Mouse (Mus musculus) heart, adult 2 months (tissue): ENCODE data around the gene Nadsyn1. TPM values are rescaled to one million over a fixed set of nuclear protein-coding genes. Genes with fewer than 3 reads are reported as not detected.

Experiments used
- DNase-seq, 2 experiments: peaks; one replicate each; pipeline ENCODE4 v3.0.0; 2021
- H3K27ac ChIP-seq: fragments of 200-600 bp; 2 replicates; pipeline ENCODE4 v1.8.1; 2022
- H3K27me3 ChIP-seq: fragments of 200-500 bp; 2 replicates; pipeline ENCODE4 v1.6.1; 2012; ENCODE audit warnings: mild to moderate bottlenecking, low read length, inconsistent platforms, mixed read lengths; ENCODE audit not compliant: control insufficient read depth, insufficient read depth
- H3K36me3 ChIP-seq: fragments of 200-500 bp; 2 replicates; pipeline ENCODE4 v1.6.1; 2012; ENCODE audit warnings: low read length, inconsistent platforms; ENCODE audit not compliant: control insufficient read depth, insufficient read depth
- H3K4me1 ChIP-seq: fragments of 200-500 bp; 2 replicates; pipeline ENCODE4 v1.6.1; 2011; ENCODE audit warnings: low read length; ENCODE audit not compliant: control insufficient read depth, insufficient read depth
- H3K4me3 ChIP-seq: fragments of 200-600 bp; 2 replicates; pipeline ENCODE4 v1.8.1; 2022
- H3K79me2 ChIP-seq: fragments of 200-500 bp; replicated peaks from 2 replicates; pipeline ENCODE4 v1.6.1; 2012; ENCODE audit warnings: mild to moderate bottlenecking, inconsistent platforms, low read length, moderate library complexity, mixed read lengths; ENCODE audit not compliant: control insufficient read depth, insufficient read depth
- H3K9ac ChIP-seq: fragments of 200-500 bp; 2 replicates; pipeline ENCODE4 v1.6.1; 2012; ENCODE audit warnings: low read depth, mild to moderate bottlenecking, control low read depth, inconsistent platforms, low read length, mixed read lengths
- CTCF ChIP-seq: fragments of 200-600 bp; IDR thresholded peaks from 2 replicates; pipeline ENCODE4 v1.8.1; 2022; ENCODE audit warnings: antibody characterized with exemption, mild to moderate bottlenecking, moderate library complexity
- EP300 ChIP-seq: fragments of 200-500 bp; IDR thresholded peaks from 2 replicates; pipeline ENCODE4 v1.6.1; 2011; ENCODE audit warnings: low read depth, low read length, control low read depth; ENCODE audit not compliant: insufficient read depth
- POLR2A ChIP-seq: fragments of 200-500 bp; IDR thresholded peaks from 2 replicates; pipeline ENCODE4 v1.6.1; 2011; ENCODE audit warnings: mild to moderate bottlenecking, low read depth, low read length, control low read depth; ENCODE audit not compliant: insufficient read depth
- WGBS: fragments of 180-500 bp; shearing (Covaris S2); methylation state at CpG from one replicate; pipeline ENCODE4 v1.1.7; 2018; 5-methylcytosine and 5-hydroxymethylcytosine counted together
- intact Hi-C: fragments of 180-260 bp; cut with DNase I; formaldehyde crosslinking; loops from one replicate; pipeline ENCODE4 v1.15.1; 2025
- polyA plus RNA-seq: library from polyadenylated mRNA; depleted of rRNA; stranded (reverse); fragments of >200 nt; gene quantifications from 2 replicates; pipeline ENCODE4 v1.2.3, GENCODE M21; 2012
- total RNA-seq, 2 experiments: library from RNA; stranded (reverse); gene quantifications; 2 replicates each; pipeline ENCODE4 v1.2.3; 2021

Nadsyn1 gene
- total and polyA plus RNA-seq, 3 experiments, result 3.8 to 6.1 (median 4.3) TPM

- no peak for TF ChIP-seq EP300
- no peak for TF ChIP-seq POLR2A
- TF ChIP-seq CTCF, result no peak
- H3K36me3 ChIP-seq, result no peaks in the 10 kb centered on the region
- no peak for DNase-seq
Observed at GRCm38 (mm10) chr7:143798783-143799182, 23.9 kb downstream of the Nadsyn1 start.

GRCm38 (mm10) chr7:143793121-143793520 lies 29.5 kb downstream of the Nadsyn1 start:
- H3K79me2 ChIP-seq, result no peaks in the 10 kb centered on the region
- no peaks in the 10 kb centered on the region for H3K27me3 ChIP-seq
- no peaks in the 10 kb centered on the region for H3K4me1 ChIP-seq
- WGBS, result 53% methylated on average over 4 of the region's 4 CpGs
- H3K9ac ChIP-seq, result no peak overlapping the region
- no peak overlapping the region for H3K4me3 ChIP-seq
- DNase-seq, result peak in 1 of 2 experiments; percentile 45
- TF ChIP-seq EP300 (no peak), CTCF (peak; percentile 62), POLR2A (no peak)
- no peak overlapping the region for H3K27ac ChIP-seq
- H3K36me3 ChIP-seq, result no peaks in the 10 kb centered on the region
- intact Hi-C loops, result no loop called here

More at GRCm38 (mm10) chr7:143798783-143799182, 23.9 kb downstream of the Nadsyn1 start:
- Histone ChIP-seq H3K4me3 (no peak overlapping the region), H3K27me3 (no peaks in the 10 kb centered on the region), H3K79me2 (no peaks in the 10 kb centered on the region), H3K4me1 (no peaks in the 10 kb centered on the region), H3K9ac (no peak overlapping the region), H3K27ac (no peak overlapping the region)
- intact Hi-C loops, result no loop called here
- WGBS, result 89% methylated on average over 4 of the region's 4 CpGs

- WGBS, result 60% methylated on average over 6 of the region's 6 CpGs
- Histone ChIP-seq H3K4me1 (no peaks in the 10 kb centered on the region), H3K79me2 (no peaks in the 10 kb centered on the region), H3K4me3 (no peak overlapping the region), H3K27ac (no peak overlapping the region), H3K9ac (no peak overlapping the region), H3K27me3 (no peaks in the 10 kb centered on the region), H3K36me3 (no peaks in the 10 kb centered on the region)
- no peak for DNase-seq
- TF ChIP-seq POLR2A, result no peak
- no peak for TF ChIP-seq EP300
- no peak for TF ChIP-seq CTCF
- intact Hi-C loops, result no loop called here
Observed at GRCm38 (mm10) chr7:143792336-143792985, 30.2 kb downstream of the Nadsyn1 start.

GRCm38 (mm10) chr7:143783996-143784829 lies 38.4 kb downstream of the Nadsyn1 start, which contains the start of gene Mrgpre:
TSS of gene Mrgpre (minus strand) at chr7:143784500.
- intact Hi-C loops, result loop anchor here (2.0 kb wide), 1 partner anchor 39 kb away; the partner anchor contains the start of genes Dhcr7 and Nadsyn1
- Histone ChIP-seq H3K4me3 (peak within 1 kb of the TSS; percentile 41), H3K36me3 (no peaks in the 10 kb centered on the region), H3K27me3 (no peaks in the 10 kb centered on the region), H3K4me1 (peaks cover 18% of the 10 kb centered on the region), H3K9ac (peak within 1 kb of the TSS; percentile 47), H3K27ac (peak within 1 kb of the TSS; percentile 82), H3K79me2 (no peaks in the 10 kb centered on the region)
- DNase-seq, result peak; percentile 87 to 92
- WGBS, result 3% methylated on average over 21 of the region's 21 CpGs
- TF ChIP-seq EP300 (peak; percentile 65), POLR2A (peak; percentile 61; the same call in 1 of the 2 replicates), CTCF (no peak)

- no peaks in the 10 kb centered on the region for H3K27me3 ChIP-seq
- peak overlapping the region; percentile 41 for H3K4me3 ChIP-seq
- intact Hi-C loops, result no loop called here
- DNase-seq, result no peak
- no peaks in the 10 kb centered on the region for H3K36me3 ChIP-seq
- H3K79me2 ChIP-seq, result no peaks in the 10 kb centered on the region
- 31% methylated on average over 5 of the region's 6 CpGs for WGBS
- peaks cover 18% of the 10 kb centered on the region for H3K4me1 ChIP-seq
- peak overlapping the region; percentile 47 for H3K9ac ChIP-seq
- H3K27ac ChIP-seq, result peak overlapping the region; percentile 82
- no peak for TF ChIP-seq POLR2A
- TF ChIP-seq CTCF, result no peak
- no peak for TF ChIP-seq EP300
Observed at GRCm38 (mm10) chr7:143783378-143783995, 39.2 kb downstream of the Nadsyn1 start.
